Mouse (Mus musculus) stomach, embryonic 16.5 days (tissue): ENCODE results near the gene Gm20449. TPM values are rescaled to one million over a fixed set of nuclear protein-coding genes. Genes with fewer than 3 reads are reported as not detected.
"Not testable (repeated sequence)": the region's sequence is repeated elsewhere in the genome, so short reads cannot be mapped to it uniquely, and the experiment has no call there.

Source experiments
- ATAC-seq: fragments of 200-750 bp; cut with Nextera tagmentation; 2 replicates; pipeline ENCODE4 v1.8.0; 2017; ENCODE audit warnings: moderate number of reproducible peaks, moderate TSS enrichment; ENCODE audit not compliant: insufficient read depth, low FRiP score
- H3K27ac ChIP-seq: fragments of 300-500 bp; sonication (generic); 2 replicates; pipeline ENCODE4 v1.5.1; 2014; ENCODE audit warnings: low read length
- H3K27me3 ChIP-seq: fragments of 300-500 bp; sonication (generic); 2 replicates; pipeline ENCODE4 v1.6.1; 2014; ENCODE audit warnings: low read length, control low read depth, mixed read lengths; ENCODE audit not compliant: control insufficient read depth, insufficient read depth
- H3K36me3 ChIP-seq: fragments of 300-500 bp; sonication (generic); 2 replicates; pipeline ENCODE4 v1.6.1; 2014; ENCODE audit warnings: low read length; ENCODE audit not compliant: control insufficient read depth, insufficient read depth
- H3K4me1 ChIP-seq: fragments of 300-500 bp; sonication (generic); 2 replicates; pipeline ENCODE4 v1.6.1; 2014; ENCODE audit warnings: low read length, control low read depth, mixed read lengths; ENCODE audit not compliant: control insufficient read depth, insufficient read depth
- H3K4me2 ChIP-seq: fragments of 300-500 bp; sonication (generic); 2 replicates; pipeline ENCODE4 v1.6.1; 2014; ENCODE audit warnings: low read depth, low read length, mixed read lengths
- H3K4me3 ChIP-seq: fragments of 300-500 bp; sonication (generic); replicated peaks from 2 replicates; pipeline ENCODE4 v1.5.1; 2014; ENCODE audit warnings: mild to moderate bottlenecking, low read length
- H3K9ac ChIP-seq: fragments of 300-500 bp; sonication (generic); 2 replicates; pipeline ENCODE4 v1.6.1; 2014; ENCODE audit warnings: low read length
- H3K9me3 ChIP-seq: fragments of 300-500 bp; sonication (generic); replicated peaks from 2 replicates; pipeline ENCODE4 v1.6.1; 2016; ENCODE audit warnings: low read length, control low read depth; ENCODE audit not compliant: control insufficient read depth
- WGBS: fragments of 180-500 bp; shearing (Covaris S2); extraction: QIAGEN DNeasy Blood & Tissue Kit; methylation state at CpG from one replicate; pipeline ENCODE4 v1.1.7; 2014; 5-methylcytosine and 5-hydroxymethylcytosine counted together
- polyA plus RNA-seq: library from polyadenylated mRNA; unstranded; fragments of >200 nt; fragmentation: Nextera tagmentation; extraction: Ambion mirVana; gene quantifications from 2 replicates; pipeline ENCODE4 v1.2.1, GENCODE M21; 2015

The Gm20449 gene
- 0.18 TPM in 1 of 2 replicates, not detected in the other for polyA plus RNA-seq

GRCm38 (mm10) chr7:41499389-41500049, at the start of gene Gm20449, which contains the start of gene AW146154:
Gm20449 (minus strand) TSS chr7:41499417.
AW146154 (minus strand) TSS chr7:41499890.
- peak; percentile 97 for ATAC-seq
- Histone ChIP-seq H3K9ac (peak within 1 kb of the TSS; percentile 80), H3K4me2 (peak within 1 kb of the TSS; percentile 61), H3K9me3 (peaks cover 3% of the 10 kb centered on the region; the same call in 1 of the 2 replicates), H3K27ac (peak within 1 kb of the TSS; percentile 77), H3K4me3 (peak within 1 kb of the TSS; percentile 59), H3K27me3 (no peaks in the 10 kb centered on the region), H3K4me1 (no peaks in the 10 kb centered on the region), H3K36me3 (0 out of 2 replicates have a peak, but pooled peaks cover 3% of the 10 kb centered on the region)
- under 1% methylated on average over 18 of the region's 18 CpGs for WGBS

DNA sequence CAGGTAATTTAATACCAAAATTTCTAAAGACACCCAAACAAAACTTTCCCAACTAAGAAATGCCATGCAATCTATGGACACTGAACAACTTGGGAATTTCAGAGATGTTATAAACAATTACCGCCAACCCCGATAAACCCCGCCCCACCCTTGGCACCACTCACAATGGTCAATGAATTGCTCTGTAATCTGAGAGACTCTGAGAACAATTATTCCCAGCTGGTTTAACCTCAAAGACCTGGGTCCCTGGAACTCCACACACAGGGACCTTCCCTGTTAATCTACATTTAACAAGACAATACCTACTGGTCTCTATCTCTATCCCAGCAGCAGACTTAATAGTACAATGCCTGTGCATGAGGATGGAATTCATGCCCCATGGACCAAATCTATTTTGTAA, 13.5 kb upstream of the Gm20449 start:
- 0 out of 2 replicates have a peak, but pooled peaks cover 3% of the 10 kb centered on the region for H3K9me3 ChIP-seq
- ATAC-seq = no peak
- no peak overlapping the region for H3K9ac ChIP-seq
- H3K4me2 ChIP-seq = no peak overlapping the region
- no peak overlapping the region for H3K27ac ChIP-seq
- H3K4me3 ChIP-seq = no peak overlapping the region
- H3K36me3 ChIP-seq = no peaks in the 10 kb centered on the region
- H3K4me1 ChIP-seq = no peaks in the 10 kb centered on the region
- H3K27me3 ChIP-seq = no peaks in the 10 kb centered on the region
- 86% methylated on average over 3 of the region's 3 CpGs for WGBS

DNA sequence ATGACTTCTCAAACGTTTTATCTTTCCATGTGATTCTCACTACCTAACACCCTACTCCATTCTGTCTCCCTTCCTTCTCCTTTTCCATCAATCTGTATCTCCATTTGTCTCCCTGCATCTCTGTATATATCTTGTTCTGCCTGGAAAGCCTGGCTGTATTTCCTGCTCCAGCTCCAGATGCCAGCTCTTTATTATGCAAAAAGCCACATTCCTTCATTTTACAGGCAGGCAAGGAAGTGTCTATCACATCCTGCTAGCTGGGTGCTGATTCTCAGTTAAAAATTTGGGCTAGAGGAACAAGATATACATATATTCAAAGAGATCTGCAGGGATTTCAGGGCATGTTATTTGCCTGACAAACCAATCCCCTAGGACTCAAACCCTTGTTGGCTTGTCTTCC, 13.0 kb upstream of the Gm20449 start:
- no peak for ATAC-seq
- Histone ChIP-seq H3K27ac (no peak overlapping the region), H3K9me3 (0 out of 2 replicates have a peak, but pooled peaks cover 3% of the 10 kb centered on the region), H3K4me2 (no peak overlapping the region), H3K4me1 (no peaks in the 10 kb centered on the region), H3K4me3 (no peak overlapping the region), H3K27me3 (no peaks in the 10 kb centered on the region), H3K9ac (no peak overlapping the region), H3K36me3 (no peaks in the 10 kb centered on the region)
- WGBS = 18% methylated on average over 1 of the region's 1 CpGs

GRCm38 (mm10) chr7:41502402-41502801, 3.2 kb upstream of the Gm20449 start:
- Histone ChIP-seq H3K4me3 (no peak overlapping the region), H3K4me1 (no peaks in the 10 kb centered on the region), H3K36me3 (no peaks in the 10 kb centered on the region), H3K27me3 (no peaks in the 10 kb centered on the region), H3K4me2 (no peak overlapping the region), H3K27ac (no peak overlapping the region), H3K9ac (no peak overlapping the region), H3K9me3 (no peaks in the 10 kb centered on the region)
- WGBS = 24% methylated on average over 1 of the region's 1 CpGs
- no peak for ATAC-seq

DNA sequence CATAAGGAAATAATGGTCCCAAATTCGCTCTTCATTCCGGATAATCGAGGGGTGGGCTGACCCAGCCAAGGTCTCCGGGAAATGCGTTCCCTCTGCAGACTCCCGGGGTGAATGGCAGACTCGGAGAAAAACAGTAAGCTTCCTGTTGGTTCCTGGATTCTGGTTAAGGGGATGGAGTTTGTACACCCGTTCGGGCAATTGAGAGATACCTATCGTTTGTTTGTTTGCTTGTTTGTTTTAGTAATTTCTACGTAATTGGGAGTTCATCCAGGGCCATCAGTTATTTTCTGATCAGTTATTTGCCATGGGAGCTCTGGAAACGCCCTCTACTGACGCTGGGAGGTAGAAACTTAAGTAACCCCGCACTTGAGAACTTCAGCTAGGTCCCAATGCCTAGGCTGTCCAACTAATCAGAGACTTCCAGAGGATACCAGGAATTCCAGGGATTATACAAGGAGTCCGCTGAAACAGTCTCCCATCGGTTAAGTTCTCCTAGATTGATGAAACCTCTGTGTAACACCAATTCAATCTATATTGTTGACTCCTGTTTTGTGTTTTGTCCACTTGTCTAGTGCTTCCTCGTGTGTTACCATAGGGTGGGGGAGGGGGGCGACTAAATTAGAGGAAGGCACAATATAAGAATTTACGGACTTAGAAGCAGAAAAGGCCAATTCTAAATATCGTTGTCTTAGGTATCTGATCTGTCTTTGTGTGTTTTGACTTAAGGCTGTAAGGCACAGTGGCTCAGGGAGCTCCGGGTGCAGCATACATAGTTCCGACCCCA, 1.1 kb upstream of the Gm20449 start:
- H3K27ac ChIP-seq = no peak overlapping the region
- H3K9ac ChIP-seq = peak overlapping the region; percentile 80; the same call in 1 of the 2 replicates
- H3K36me3 ChIP-seq = no peaks in the 10 kb centered on the region
- peak overlapping the region; percentile 59 for H3K4me3 ChIP-seq
- ATAC-seq = no peak
- H3K4me1 ChIP-seq = no peaks in the 10 kb centered on the region
- no peaks in the 10 kb centered on the region for H3K27me3 ChIP-seq
- H3K9me3 ChIP-seq = peaks cover 3% of the 10 kb centered on the region; the same call in 1 of the 2 replicates
- H3K4me2 ChIP-seq = peak overlapping the region; percentile 61
- 17% methylated on average over 22 of the region's 22 CpGs for WGBS

DNA sequence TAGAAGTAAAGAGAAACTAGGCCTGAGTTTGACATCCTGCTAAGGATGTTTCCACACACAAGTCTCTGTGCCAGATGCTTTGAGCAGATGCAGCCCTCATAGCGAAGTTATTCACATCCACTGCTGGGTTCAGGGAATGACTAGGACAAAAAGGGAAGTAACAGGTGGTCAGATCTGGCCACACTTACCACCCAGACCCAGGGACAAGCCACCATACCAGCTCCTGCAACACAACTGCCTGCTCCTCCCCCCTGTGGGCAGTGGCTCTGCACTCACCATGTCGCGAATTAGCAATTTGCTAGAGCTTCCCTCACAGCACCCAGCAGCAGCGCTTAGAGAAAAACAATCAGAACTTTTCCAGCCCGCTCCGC, 214 bp downstream of the Gm20449 start:
- peak overlapping the region; percentile 61 for H3K4me2 ChIP-seq
- not testable (repeated sequence) for ATAC-seq, H3K27me3 ChIP-seq, H3K4me1 ChIP-seq, H3K36me3 ChIP-seq, H3K9me3 ChIP-seq
- H3K27ac ChIP-seq = peak overlapping the region; percentile 77; the same call in 1 of the 2 replicates
- H3K9ac ChIP-seq = peak overlapping the region; percentile 80
- 2% methylated on average over 6 of the region's 6 CpGs for WGBS
- peak overlapping the region; percentile 59 for H3K4me3 ChIP-seq

GRCm38 (mm10) chr7:41498464-41498863, 753 bp downstream of the Gm20449 start:
- H3K27me3 ChIP-seq, H3K27ac ChIP-seq, H3K4me1 ChIP-seq, H3K36me3 ChIP-seq, ATAC-seq, H3K9me3 ChIP-seq: not testable (repeated sequence)
- Histone ChIP-seq H3K4me2 (peak overlapping the region; percentile 61), H3K4me3 (peak overlapping the region; percentile 59), H3K9ac (peak overlapping the region; percentile 80; the same call in 1 of the 2 replicates)
- 35% methylated on average over 2 of the region's 4 CpGs for WGBS

GRCm38 (mm10) chr7:41497871-41498270, 1.3 kb downstream of the Gm20449 start:
- Histone ChIP-seq H3K4me2 (no peak overlapping the region), H3K27me3 (no peaks in the 10 kb centered on the region), H3K4me1 (no peaks in the 10 kb centered on the region), H3K9me3 (peaks cover 3% of the 10 kb centered on the region; the same call in 1 of the 2 replicates), H3K4me3 (no peak overlapping the region), H3K36me3 (0 out of 2 replicates have a peak, but pooled peaks cover 3% of the 10 kb centered on the region), H3K27ac (no peak overlapping the region), H3K9ac (no peak overlapping the region)
- WGBS = 96% methylated on average over 2 of the region's 2 CpGs
- ATAC-seq = no peak

- Histone ChIP-seq H3K9ac (no peak overlapping the region), H3K27ac (no peak overlapping the region), H3K4me3 (no peak overlapping the region), H3K36me3 (no peaks in the 10 kb centered on the region), H3K27me3 (no peaks in the 10 kb centered on the region), H3K4me2 (no peak overlapping the region), H3K9me3 (no peaks in the 10 kb centered on the region), H3K4me1 (no peaks in the 10 kb centered on the region)
- WGBS = 8% methylated on average over 10 of the region's 10 CpGs
- ATAC-seq = no peak
Measured at GRCm38 (mm10) chr7:41451864-41452263, 47.4 kb downstream of the Gm20449 start.
